Mouse (Mus musculus): ENCODE measurements around the gene Slc7a11. TPM values are rescaled to one million over a fixed set of nuclear protein-coding genes. Genes with fewer than 3 reads are reported as not detected.

The Slc7a11 gene
- total and polyA plus RNA-seq, 2 experiments from 2014 or later = 3.8 to 19.0 TPM

DNA sequence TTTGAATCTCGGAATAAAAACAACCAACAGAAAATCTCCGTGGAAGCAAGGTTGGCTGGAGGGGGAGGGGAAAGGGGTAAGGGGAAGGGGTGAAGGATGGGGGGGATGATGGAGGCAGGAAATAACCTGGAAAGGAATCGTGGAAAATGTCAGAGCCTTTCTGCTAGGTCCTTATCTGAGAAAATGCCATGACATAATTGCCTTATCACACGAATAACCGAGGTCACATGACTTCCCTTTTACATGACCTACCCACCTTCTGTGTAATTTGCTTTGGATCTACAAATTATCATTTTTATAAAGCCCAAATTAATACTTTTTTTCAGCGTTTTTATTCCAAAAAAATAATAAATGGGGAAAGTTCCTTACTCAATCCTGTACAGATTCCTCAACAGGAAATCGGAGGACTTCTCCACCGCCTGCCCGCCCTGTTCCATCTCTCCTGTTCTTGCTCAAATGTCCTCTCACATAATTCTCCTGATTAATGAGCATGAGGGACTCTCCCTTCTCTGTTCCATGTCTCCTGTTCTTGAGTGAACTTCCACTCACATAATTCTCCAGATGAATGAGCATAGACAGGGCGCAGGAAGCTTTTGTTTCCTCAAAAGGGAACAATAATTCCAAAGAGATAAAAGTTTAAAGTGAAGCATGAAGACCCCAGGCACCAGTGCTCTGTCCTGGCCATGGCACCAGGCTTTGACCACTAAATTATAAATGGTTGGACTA, 1.8 kb upstream of the Slc7a11 start:
- Histone ChIP-seq H3K4me2 (ENCODE audit: low read depth) (no peak overlapping the region), H3K9ac (no peak overlapping the region), H3K27ac (ENCODE audit: low read depth, low read length) (no peak overlapping the region), H3K9me3 (ENCODE audit: low read length) (no peaks in the 10 kb centered on the region), H3K27me3 (ENCODE audit: insufficient read depth, low read length) (no peaks in the 10 kb centered on the region), H3K36me3 (ENCODE audit: insufficient read depth) (no peaks in the 10 kb centered on the region), H3K4me1 (ENCODE audit: insufficient read depth) (0 out of 2 replicates have a peak, but pooled peaks cover 8% of the 10 kb centered on the region), H3K4me3 (ENCODE audit: low read depth, low read length) (no peak overlapping the region)
- no peak for TF ChIP-seq CTCF (IDR thresholded peaks at IDR 0.05; ENCODE audit: low read depth)
- ATAC-seq = no peak
- DNase-seq = no peak
- 63% methylated on average over 10 of the region's 10 CpGs for WGBS

DNA sequence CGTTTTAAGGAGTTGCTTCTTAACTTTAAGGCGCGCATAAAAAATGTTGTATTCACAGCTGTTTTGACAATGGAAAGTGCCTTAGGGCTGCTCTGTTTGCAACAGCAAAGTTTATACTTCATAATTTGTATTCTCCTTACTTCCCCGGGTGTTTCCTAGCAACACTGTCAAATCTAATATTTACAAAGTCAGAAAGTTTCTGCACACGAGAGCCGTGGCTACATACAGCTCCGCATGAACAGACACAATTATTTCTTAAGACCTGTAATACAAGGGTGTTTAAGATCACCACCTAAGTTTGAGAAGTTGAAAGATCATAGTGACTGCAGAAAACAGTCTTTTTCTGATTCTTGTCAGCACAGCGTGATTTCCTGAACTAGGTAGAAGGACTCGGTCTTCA, 528 bp upstream of the Slc7a11 start:
- H3K27ac ChIP-seq (ENCODE audit: low read depth, low read length) = no peak overlapping the region
- no peak overlapping the region for H3K9ac ChIP-seq
- WGBS = 5% methylated on average over 9 of the region's 9 CpGs
- 0 out of 2 replicates have a peak, but pooled peaks cover 8% of the 10 kb centered on the region for H3K4me1 ChIP-seq (ENCODE audit: insufficient read depth)
- H3K27me3 ChIP-seq (ENCODE audit: insufficient read depth, low read length) = no peaks in the 10 kb centered on the region
- H3K36me3 ChIP-seq (ENCODE audit: insufficient read depth) = no peaks in the 10 kb centered on the region
- H3K4me2 ChIP-seq (ENCODE audit: low read depth) = peak overlapping the region; percentile 65
- H3K9me3 ChIP-seq (ENCODE audit: low read length) = no peaks in the 10 kb centered on the region
- no peak for TF ChIP-seq CTCF (IDR thresholded peaks at IDR 0.05; ENCODE audit: low read depth)
- H3K4me3 ChIP-seq (ENCODE audit: low read depth, low read length) = peak overlapping the region; percentile 29
- ATAC-seq = no peak
- peak; percentile 41 for DNase-seq

DNA sequence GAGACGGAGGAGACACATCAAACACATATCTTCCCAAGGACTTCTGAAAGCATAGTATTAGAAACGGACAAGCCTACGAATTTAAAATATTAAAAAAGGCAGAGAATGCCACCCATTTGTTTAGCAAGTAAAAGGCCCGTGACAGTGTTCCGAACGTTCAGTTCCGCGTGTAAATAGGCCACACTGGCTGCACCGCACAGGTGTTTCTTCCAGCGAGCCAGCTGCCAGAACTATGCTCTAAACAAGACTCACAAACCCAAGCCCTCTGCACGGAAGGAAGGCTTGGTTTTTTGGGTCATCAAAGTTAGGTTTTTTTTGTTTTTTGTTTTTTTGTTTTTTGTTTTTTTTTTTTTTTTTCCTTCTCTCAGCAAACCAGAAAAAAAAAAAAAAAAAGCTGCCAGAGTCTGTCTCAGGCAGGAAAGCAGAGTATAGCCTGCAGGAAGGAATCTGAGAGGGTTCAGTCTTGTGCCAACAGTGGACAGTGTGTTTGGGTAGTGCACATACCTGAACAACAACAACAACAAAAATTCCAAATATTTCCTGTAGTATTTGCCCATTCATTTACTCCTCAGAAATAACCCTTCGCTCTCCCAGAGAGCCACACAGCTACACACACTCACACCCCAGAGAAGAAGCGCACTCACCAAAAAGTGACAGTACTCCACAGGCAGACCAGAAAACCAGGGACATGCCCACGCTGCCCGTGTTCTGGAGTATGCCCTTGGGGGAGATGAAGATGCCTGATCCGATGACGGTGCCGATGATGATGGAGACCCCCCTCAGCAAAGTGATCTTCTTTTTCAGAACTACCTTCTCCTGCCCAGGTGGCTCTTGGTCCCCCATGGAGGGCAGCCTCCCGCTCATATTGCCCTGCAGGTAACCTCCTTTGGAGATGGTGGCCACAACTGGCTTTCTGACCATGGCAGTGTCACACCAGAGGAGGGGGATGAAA, 797 bp downstream of the Slc7a11 start:
- no peak for DNase-seq
- 65% methylated on average over 19 of the region's 19 CpGs for WGBS

DNA sequence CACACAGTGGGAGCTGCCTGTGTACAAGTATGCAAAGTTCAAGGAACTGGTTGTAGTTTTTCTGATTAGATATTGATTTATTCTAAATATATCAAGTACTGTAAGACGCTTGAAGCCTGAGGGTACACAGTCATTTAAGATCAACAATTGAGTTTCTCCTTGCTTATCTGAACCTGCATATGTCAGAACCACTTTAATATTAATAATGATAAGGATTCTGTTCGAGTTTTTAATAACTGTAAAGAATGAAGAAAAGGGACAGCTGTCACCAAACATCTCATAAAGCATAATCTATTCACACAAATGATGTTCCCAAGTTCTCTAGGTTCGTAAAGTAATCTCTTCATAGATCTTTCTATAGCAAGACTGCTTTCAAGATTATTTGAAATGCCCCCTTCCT, 2.1 kb downstream of the Slc7a11 start:
- no peaks in the 10 kb centered on the region for H3K27me3 ChIP-seq (ENCODE audit: insufficient read depth, low read length)
- no peak for TF ChIP-seq CTCF (IDR thresholded peaks at IDR 0.05; ENCODE audit: low read depth)
- H3K36me3 ChIP-seq (ENCODE audit: insufficient read depth) = no peaks in the 10 kb centered on the region
- no peak for DNase-seq
- H3K4me2 ChIP-seq (ENCODE audit: low read depth) = no peak overlapping the region
- ATAC-seq = no peak
- no peaks in the 10 kb centered on the region for H3K9me3 ChIP-seq (ENCODE audit: low read length)
- H3K4me3 ChIP-seq (ENCODE audit: low read depth, low read length) = no peak overlapping the region
- H3K4me1 ChIP-seq (ENCODE audit: insufficient read depth) = 0 out of 2 replicates have a peak, but pooled peaks cover 8% of the 10 kb centered on the region
- H3K9ac ChIP-seq = no peak overlapping the region
- WGBS = 87% methylated on average over 3 of the region's 3 CpGs
- H3K27ac ChIP-seq (ENCODE audit: low read depth, low read length) = no peak overlapping the region

More for the DNA sequence above, 797 bp downstream of the Slc7a11 start:
- no peak overlapping the region for H3K27ac ChIP-seq (ENCODE audit: low read depth, low read length)
- H3K9me3 ChIP-seq (ENCODE audit: low read length) = no peaks in the 10 kb centered on the region
- no peak for ATAC-seq
- no peaks in the 10 kb centered on the region for H3K27me3 ChIP-seq (ENCODE audit: insufficient read depth, low read length)
- no peaks in the 10 kb centered on the region for H3K36me3 ChIP-seq (ENCODE audit: insufficient read depth)
- no peak overlapping the region for H3K9ac ChIP-seq
- no peak for TF ChIP-seq CTCF (IDR thresholded peaks at IDR 0.05; ENCODE audit: low read depth)
- H3K4me2 ChIP-seq (ENCODE audit: low read depth) = peak overlapping the region; percentile 65
- H3K4me3 ChIP-seq (ENCODE audit: low read depth, low read length) = peak overlapping the region; percentile 29
- 0 out of 2 replicates have a peak, but pooled peaks cover 8% of the 10 kb centered on the region for H3K4me1 ChIP-seq (ENCODE audit: insufficient read depth)

DNA sequence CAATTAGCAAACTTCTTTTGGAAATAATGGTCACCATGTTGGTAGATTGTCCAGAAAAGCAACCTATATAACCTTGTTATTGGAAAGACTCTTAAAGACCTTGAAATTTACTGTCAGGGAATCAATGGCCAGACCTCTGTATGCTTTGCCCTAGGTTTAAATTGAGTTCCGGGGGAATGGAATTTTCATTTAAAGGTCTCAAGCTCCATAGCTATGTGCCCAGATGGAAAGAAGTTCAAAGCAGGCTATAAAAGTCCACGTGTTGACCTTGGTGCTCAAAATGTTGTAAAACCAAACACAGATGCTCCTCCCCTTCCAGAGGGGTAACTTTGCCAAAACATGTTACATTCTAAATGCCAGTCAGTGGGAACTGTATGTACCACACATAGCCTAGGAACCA, 3.0 kb downstream of the Slc7a11 start:
- no peak for DNase-seq
- Histone ChIP-seq H3K4me3 (ENCODE audit: low read depth, low read length) (no peak overlapping the region), H3K27ac (ENCODE audit: low read depth, low read length) (no peak overlapping the region), H3K9me3 (ENCODE audit: low read length) (no peaks in the 10 kb centered on the region), H3K36me3 (ENCODE audit: insufficient read depth) (no peaks in the 10 kb centered on the region), H3K4me2 (ENCODE audit: low read depth) (no peak overlapping the region), H3K9ac (no peak overlapping the region), H3K4me1 (ENCODE audit: insufficient read depth) (0 out of 2 replicates have a peak, but pooled peaks cover 8% of the 10 kb centered on the region), H3K27me3 (ENCODE audit: insufficient read depth, low read length) (no peaks in the 10 kb centered on the region)
- no peak for TF ChIP-seq CTCF (IDR thresholded peaks at IDR 0.05; ENCODE audit: low read depth)
- no peak for ATAC-seq
- 94% methylated on average over 2 of the region's 2 CpGs for WGBS

DNA sequence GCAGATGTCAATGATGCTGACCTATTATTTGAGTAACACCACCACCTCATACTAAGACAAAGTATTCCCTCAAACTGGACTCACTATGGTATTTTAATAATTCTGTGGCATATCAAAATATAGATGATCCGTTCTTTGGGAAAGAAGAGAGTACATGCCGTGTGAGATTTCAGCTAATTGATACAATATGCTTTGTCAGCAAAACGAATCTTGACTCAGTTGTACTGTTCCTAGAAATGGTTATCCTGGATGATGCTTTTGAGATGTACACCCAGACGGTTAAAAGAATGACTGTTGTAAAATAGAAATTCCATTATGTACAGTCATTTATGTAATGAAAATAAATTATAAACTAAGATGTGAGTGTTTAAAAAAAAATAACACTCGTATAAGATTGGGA, 4.0 kb downstream of the Slc7a11 start:
- Histone ChIP-seq H3K27me3 (ENCODE audit: insufficient read depth, low read length) (no peaks in the 10 kb centered on the region), H3K9me3 (ENCODE audit: low read length) (no peaks in the 10 kb centered on the region), H3K4me3 (ENCODE audit: low read depth, low read length) (no peak overlapping the region), H3K36me3 (ENCODE audit: insufficient read depth) (no peaks in the 10 kb centered on the region), H3K4me2 (ENCODE audit: low read depth) (no peak overlapping the region), H3K9ac (no peak overlapping the region), H3K4me1 (ENCODE audit: insufficient read depth) (0 out of 2 replicates have a peak, but pooled peaks cover 8% of the 10 kb centered on the region), H3K27ac (ENCODE audit: low read depth, low read length) (no peak overlapping the region)
- no peak for TF ChIP-seq CTCF (IDR thresholded peaks at IDR 0.05; ENCODE audit: low read depth)
- WGBS = 91% methylated on average over 5 of the region's 5 CpGs
- DNase-seq (no peak), ATAC-seq (no peak)

All from forebrain, postnatal 0 days (tissue).